Mouse (Mus musculus) mature B cell (primary cell): ENCODE measurements around the gene Id1.

Experiments used
- in situ Hi-C: fragments of 300-500 bp; cut with MboI; formaldehyde crosslinking; loops from 2 replicates; pipeline ENCODE4 v1.14.3; 2019

The Id1 gene

GRCm38 (mm10) chr2:152784640-152785039 lies 48.6 kb downstream of the Id1 start:
- in situ Hi-C loops: no loop called here

GRCm38 (mm10) chr2:152785446-152786350 lies 49.6 kb downstream of the Id1 start:
- in situ Hi-C loops: no loop called here
